Mouse (Mus musculus) stomach, postnatal 0 days (tissue): ENCODE data around the gene Pygo2.

Source experiments
- CTCF ChIP-seq: IDR thresholded peaks from 2 replicates; pipeline ENCODE4 v1.5.1; 2016; ENCODE audit warnings: antibody characterized with exemption, low read depth, mild to moderate bottlenecking, moderate library complexity
- EP300 ChIP-seq: optimal IDR thresholded peaks from 2 replicates; pipeline ENCODE3; 2016; ENCODE audit warnings: antibody characterized with exemption

DNA sequence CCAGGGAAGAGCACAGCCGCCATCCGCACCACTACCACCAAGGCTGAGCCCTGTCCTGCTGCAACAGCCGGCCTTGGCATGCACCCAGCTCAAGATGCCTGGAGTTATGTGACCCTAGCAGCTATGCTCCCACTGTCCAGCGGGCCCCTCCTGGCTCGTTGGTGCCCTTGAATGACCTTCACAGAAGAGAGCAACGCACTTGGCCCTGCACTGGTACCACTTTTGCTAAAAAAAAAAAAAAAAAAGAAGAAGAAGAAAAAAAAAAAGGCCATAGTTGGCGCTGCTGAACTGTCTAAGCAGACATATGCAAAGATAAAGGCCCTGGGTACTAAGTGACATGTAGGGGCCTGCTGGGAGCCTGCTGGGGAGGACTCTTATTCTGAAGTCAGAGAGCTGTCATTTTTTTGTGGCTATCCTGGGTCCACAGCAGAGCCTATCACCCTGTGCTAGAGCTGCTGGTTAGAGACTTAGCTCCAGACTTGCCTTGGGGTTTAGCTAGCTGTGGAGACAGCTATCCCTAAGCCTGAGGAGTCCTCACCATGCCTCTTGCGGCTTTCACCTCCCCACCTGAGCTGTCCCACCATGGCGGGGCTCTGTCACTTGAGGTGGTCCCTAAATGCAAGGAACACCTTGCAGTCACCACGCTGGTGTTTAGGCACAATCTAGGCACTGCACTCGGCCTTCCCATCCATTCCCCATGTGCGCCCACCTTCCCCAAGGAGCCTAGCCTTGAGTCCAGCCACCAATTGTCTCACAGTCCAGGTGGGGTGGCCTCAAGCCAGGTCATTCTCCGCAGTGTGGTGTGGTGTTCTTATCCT is 18.9 kb downstream of the Pygo2 start:
- TF ChIP-seq CTCF (no peak), EP300 (no peak)
